Mouse (Mus musculus) frontal cortex, postnatal 14 days (tissue): ENCODE results near the gene Dlgap1.

Experiments used
- DNase-seq, 2 experiments: peaks; one replicate each; pipeline ENCODE4 v3.0.0; 2022; ENCODE audit warnings: low spot score in 2 of 2

The Dlgap1 gene

DNA sequence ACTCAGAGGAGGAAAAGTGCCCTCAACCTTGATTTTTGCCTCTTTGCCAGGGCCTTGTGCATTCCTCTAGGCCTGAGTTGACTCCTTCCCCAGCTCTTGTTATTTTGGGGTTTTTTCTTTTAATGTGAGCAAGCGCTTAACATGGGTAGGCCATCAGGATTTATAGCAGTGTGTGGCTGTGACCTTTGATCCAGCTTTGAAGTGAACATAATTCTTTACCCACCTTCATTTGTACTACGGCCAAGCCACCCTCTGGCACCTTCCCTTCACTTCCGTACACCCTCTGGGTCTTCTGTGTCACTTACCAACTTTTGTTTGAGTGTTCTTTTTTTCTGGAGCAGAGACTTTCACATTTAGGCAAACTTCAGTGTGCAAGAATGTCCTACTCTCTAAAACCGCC lies 874.4 kb downstream of the Dlgap1 start:
- DNase-seq = no peak

DNA sequence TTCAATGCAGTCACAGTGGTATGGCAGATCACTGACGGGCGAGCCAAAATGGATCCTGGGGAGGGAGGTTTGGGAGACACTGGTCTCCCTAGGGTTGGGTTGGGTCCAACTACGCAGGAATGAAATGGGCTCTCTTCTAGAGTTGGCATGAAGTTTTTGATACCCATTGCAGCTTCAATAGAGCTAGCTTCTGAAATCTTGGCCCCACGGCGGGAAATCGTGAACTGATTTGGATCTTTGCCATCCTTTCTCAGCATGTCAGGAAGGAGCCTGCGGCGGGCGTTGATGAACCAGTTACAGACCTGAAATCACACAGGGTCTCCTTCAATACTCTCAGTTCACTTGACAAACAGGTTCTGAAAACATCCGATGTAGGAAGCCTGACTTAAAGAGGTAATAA lies 876.1 kb downstream of the Dlgap1 start:
- DNase-seq = no peak

- DNase-seq = no peak
Observed at GRCm38 (mm10) chr17:70845543-70845942, 876.7 kb downstream of the Dlgap1 start.

- DNase-seq = no peak
Observed at GRCm38 (mm10) chr17:70846111-70846644, 877.3 kb downstream of the Dlgap1 start.

DNA sequence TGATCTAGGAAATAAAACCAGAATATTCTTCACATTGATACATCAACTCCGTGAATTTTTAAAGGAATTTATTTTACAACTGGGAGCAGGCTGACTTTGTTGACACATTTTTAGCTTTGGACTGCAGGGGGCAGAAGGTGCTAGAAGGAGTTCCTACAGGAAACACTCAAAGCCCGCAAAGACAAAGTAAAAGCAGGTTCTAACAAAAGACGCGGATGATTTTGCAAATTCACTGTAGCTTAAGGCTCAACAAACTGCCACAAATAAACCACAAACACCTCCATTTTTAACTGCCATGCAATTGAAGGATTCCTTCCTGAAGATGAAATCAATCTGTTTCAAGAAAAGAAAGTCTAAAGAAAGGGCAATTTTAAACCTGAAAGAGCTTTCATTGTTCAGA lies 878.2 kb downstream of the Dlgap1 start:
- DNase-seq = no peak

GRCm38 (mm10) chr17:70847751-70848510 lies 879.1 kb downstream of the Dlgap1 start:
- no peak for DNase-seq

- DNase-seq = no peak
Observed at GRCm38 (mm10) chr17:70848511-70849398, 879.9 kb downstream of the Dlgap1 start.

DNA sequence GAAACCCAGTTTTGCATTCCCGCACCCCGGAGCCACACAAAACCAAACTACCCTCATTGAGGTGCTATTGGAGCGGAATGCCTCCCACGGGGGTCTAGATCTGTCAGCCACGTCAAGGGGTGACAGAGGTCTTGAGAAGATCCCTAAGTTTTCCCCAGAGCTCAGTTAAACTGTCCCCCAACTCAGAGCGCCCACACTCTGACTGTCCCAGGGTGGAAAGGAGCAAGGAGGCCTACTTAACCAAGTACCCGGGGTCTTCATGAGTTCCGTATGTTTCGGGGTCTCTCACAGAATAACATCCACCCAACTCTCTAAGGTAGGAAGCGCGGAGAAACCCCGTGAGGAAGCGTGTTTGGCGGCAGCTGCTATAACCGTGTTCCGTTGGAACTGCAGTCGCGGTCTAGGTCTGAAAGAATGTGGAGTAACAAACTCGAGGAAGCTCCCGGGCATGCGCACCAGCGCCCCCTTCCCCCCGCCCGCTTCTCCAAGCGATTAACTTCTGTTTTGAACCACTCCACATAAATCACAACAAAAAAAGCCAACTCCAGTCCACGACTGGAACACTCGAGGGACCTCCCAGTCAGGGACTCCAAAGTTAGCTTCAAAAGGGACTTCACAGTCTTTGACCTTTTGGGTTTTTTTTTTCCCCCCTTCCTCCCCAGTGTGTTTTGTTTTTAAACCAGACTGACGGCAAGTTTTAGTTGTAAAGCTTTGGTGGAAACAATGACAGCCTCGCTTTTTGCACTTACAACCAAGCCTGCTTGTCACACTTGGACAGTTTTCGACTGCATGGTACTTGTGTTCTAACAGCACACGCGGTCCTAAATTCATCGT lies 880.7 kb downstream of the Dlgap1 start:
- peak; percentile 48 to 60 for DNase-seq

GRCm38 (mm10) chr17:70850233-70850995 lies 881.5 kb downstream of the Dlgap1 start:
- no peak for DNase-seq

- no peak for DNase-seq
Observed at GRCm38 (mm10) chr17:70850996-70851991, 882.4 kb downstream of the Dlgap1 start.

DNA sequence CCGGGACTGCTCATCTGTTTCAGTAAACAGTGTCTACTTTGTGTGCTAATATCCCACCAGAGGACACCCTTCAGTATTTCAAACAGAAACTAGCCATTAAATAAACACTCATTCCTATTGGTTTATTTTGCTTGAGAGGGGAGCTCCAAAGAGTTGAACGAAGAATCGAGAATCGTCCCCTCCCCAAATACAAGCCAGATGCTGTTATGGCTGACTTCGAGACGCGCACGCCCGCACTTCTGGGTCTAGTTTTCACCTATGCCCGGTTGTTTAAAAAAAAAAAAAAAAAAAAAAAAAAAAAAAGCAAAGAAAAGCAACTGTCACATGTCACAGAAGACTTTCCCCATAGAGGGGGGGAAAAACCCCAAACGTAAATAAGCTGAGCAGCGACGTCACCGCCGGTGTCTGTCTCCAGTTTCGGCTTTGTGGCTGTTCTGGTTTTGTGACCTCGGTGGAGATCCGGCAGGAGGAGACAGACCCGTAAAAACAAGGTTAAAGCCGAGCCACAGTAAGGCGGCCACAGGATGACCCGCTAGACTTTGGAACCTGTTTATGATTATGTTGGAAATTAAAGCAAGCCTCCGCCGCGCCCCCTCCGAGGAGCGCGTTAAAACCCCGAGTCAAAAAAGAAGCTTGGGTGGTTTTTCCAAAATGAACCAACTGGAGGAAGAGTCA lies 883.3 kb downstream of the Dlgap1 start:
- no peak for DNase-seq

DNA sequence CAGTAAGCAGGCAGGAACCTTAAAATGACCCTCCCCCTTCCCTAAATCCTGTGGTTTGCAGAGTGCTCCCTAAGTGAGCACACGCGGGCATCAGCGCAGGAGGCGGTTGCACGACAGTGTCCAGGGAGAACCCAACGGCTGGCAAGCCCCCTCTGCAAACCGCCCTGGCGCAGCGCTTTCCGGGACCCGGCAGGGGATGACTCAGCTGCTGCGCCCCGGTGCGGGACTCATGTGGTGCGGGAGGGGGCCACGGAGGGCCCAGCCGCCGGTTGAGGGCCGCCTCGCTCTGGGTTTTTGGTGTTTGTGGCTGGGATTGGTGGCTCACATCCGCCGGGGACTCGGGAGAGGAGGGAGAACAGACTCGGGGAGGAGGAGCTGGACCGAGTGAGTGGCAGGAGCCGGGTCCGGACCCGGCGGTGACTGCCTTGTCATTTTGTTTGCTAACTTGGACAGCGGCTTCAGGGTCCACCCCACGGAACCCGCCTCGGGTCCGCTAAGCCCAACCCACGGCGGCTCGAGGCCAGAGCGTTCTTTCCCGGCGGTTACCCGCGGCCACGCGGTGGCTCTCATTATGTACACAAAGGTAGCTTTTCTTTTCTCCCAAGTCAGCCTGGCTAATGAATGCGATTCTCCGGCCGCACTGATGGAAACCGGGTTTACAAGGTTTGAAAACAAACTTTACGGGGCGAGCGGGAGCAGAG lies 884.0 kb downstream of the Dlgap1 start:
- peak; percentile 35 to 43 for DNase-seq

GRCm38 (mm10) chr17:70853436-70853905 lies 884.6 kb downstream of the Dlgap1 start, which contains the start of gene Tgif1:
Tgif1 (minus strand) TSS chr17:70853546.
- no peak for DNase-seq

DNA sequence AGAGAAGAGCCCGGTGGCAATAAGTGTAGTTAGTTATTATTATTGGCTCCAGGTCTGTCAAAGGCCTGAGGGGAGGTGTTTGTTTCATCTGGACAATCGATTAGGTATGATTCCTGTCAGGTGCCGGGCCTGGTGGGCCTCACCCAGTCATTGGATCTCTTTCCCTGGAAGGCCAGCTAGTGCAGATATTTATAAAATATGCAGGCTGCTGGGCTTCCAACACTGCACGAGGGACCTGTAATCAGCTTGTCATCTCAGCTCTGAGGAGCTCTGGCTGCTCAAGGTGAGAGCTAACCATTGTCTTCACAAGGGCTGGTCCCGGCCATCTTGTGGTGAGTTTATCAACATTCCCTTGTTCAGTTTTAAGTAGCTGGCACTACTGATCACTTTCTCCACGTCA lies 885.1 kb downstream of the Dlgap1 start:
- no peak for DNase-seq

DNA sequence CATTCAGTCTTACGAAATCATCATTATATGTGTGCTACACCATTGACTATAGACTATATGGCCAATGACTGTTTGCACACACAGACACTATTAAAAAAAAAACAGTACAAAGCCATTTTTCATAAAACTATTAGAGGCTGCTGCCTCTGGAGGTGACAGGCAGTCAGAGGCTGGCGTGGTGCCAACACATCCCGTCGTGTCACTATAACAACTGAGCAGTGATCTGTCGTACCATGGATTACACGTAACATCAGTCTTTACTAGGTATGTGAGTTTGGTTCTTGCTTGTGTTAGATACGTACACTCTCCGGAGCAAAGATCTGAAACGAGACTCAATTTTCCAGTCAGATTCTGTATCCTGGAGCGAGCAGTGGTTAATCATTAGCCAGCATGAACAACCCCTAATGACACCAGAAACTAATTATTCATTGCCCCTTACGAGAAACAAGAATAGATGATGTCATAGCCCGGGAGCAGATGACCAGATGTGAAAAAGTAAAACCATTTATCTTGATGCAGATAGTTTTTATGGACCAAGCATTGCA lies 888.1 kb downstream of the Dlgap1 start:
- no peak for DNase-seq

- DNase-seq = no peak
Observed at GRCm38 (mm10) chr17:70858814-70859213, 889.9 kb downstream of the Dlgap1 start.

DNA sequence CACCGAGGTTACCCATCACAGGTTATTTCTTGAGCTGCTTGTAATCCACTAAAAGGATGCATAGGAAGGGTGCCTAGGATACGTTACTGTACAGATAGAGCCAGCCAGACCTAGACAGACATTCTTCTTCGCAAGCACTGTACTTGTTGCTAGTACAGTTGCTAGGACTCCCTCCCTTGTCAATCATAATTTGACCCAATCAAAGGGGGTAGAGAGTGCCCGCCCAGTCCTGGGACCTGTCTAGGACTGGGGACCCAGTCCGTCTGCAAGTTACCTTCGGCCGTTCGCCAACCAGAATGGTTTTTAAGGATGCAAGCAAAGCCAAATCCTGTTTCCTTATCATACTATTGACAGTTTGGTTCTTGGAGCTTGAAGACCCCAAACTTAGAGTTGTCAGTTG lies 895.2 kb downstream of the Dlgap1 start:
- DNase-seq = no peak

DNA sequence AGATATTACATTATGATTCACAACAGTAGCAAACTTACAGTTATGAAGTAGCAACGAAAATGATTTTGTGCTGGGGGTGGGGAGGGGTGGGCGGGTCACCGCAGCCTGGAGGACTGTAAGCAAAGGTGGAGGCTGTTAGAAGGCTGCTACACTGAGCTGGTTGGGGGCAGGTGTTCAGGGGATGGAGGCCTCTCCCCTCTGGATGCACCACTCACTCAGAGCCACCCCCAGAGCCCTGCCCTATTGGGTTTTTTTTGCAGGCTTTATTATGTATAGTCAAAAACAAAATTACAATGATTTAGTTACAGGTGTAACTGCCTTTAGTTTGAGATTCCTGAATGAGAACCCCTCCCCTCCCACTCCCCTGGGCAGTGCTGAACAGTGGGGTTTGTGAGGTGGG lies 895.8 kb downstream of the Dlgap1 start:
- no peak for DNase-seq
